Mouse (Mus musculus): ENCODE data around the gene Mknk1.
A peak's percentile ranks its signal among the peaks of the same experiment; 100 is the strongest.

Mknk1 gene

DNA sequence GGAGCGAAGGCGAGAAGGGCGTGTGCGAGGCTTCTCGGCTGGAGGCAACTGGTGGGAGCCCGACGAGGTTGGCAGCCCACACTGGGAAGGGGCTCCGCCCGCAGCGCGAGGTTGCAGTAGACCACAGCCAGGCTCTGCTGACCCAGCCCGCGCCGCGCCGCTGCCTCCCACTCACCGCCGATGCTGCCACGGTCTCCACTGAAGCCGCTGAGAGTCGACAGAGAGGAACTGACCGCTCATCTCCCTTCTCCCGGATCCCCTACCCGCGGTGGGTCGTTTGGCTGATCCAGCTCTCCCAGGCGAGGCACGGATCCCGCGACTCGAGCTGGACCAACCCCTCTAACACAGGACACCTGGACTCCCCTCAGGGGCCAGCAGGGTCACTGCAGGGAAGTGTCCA is 51.6 kb downstream of the Mknk1 start, which contains the start of gene 6430628N08Rik:
6430628N08Rik (plus strand) TSS at position 113 of the 400 bp plus-strand sequence.
- peak; percentile 21 for DNase-seq (ENCODE audit: low spot score)

GRCm38 (mm10) chr4:115894281-115894680 is 55.3 kb downstream of the Mknk1 start:
- no peak for DNase-seq (ENCODE audit: low spot score)

DNA sequence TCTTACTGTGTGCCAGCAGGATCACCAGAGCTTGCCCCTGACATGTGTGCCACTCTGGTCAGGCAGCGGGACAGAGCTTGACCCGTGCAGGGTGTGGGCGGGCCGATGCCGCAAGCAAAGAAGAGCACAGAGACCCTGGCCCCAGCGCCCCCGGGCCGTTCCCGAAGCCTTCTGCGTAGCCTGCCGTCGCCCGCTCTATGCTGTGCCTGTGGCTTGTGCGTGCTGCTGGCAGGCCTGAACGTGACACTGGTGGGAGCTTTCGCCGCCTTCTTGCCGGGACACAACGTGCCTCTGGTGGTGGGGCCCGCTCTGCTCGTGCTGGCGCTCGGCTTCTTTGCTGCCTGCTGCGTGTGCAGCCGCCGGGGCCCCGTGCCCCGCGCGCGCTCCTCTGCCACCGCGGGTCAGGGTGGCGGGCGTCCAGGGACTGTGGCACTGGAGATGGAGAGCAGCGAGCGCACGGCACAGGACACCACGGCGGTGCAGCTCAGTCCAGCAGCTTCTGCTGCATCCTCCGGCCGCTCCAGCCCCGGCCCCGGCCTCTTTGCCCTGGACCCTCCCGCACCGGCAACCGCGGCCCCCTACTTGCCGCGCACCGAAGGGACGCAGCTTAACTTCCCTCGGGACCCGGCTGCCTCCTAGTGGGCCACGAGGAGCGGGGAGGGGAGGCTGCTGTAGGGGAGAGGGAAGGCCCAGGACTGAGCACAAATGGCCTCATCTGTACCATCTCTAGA is 59.1 kb downstream of the Mknk1 start:
- DNase-seq (ENCODE audit: low spot score) = peak; percentile 27

GRCm38 (mm10) chr4:115902816-115903215 is 63.8 kb downstream of the Mknk1 start:
- DNase-seq (ENCODE audit: low spot score) = peak; percentile 65

DNA sequence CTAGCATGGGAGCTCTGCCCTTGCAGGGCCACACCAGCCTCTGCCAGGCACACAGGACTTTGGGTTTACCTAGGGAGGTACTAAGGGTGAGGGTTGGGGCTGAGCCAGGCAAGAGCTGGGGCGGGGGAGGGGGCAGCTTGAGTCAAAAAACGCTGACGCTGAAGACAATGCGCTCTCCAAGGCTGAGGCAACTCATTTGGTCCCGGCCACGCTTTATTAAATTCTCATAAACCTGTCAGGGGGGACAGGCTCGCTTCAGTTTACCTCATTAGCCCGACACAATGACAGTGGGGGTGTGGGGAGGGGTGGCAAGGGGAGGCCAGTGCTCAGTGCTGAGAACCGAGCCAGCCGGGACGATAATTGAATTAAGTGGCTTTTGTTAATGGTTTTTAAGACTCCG is 65.4 kb downstream of the Mknk1 start:
- DNase-seq (ENCODE audit: low spot score) = no peak

- peak; percentile 11 for DNase-seq (ENCODE audit: low spot score)
Measured at GRCm38 (mm10) chr4:115905701-115906100, 66.7 kb downstream of the Mknk1 start.

- no peak for DNase-seq (ENCODE audit: low spot score)
Measured at GRCm38 (mm10) chr4:115906791-115907190, 67.8 kb downstream of the Mknk1 start.

DNA sequence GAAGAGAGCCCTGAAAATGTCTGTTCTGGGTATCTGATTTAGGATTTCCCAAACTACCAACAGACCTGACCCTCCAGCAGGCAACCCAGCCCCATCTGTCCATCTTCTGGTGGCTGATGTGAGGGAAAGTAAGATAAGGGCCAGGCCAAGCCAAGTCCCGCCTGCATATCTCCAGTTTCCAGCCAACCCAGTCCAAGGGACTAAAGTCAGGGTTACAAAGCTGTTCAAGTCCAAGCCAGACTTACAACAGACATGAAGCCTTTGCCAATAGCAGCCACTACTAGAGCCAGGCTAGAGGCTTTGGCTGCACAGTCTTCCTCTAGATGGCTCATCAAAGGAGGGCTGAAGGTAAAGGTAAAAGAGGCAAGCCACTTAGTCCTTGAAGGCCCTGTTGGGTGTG is 69.0 kb downstream of the Mknk1 start:
- no peak for DNase-seq (ENCODE audit: low spot score)

- peak; percentile 14 for DNase-seq (ENCODE audit: low spot score)
Measured at GRCm38 (mm10) chr4:115908641-115909040, 69.6 kb downstream of the Mknk1 start.

DNA sequence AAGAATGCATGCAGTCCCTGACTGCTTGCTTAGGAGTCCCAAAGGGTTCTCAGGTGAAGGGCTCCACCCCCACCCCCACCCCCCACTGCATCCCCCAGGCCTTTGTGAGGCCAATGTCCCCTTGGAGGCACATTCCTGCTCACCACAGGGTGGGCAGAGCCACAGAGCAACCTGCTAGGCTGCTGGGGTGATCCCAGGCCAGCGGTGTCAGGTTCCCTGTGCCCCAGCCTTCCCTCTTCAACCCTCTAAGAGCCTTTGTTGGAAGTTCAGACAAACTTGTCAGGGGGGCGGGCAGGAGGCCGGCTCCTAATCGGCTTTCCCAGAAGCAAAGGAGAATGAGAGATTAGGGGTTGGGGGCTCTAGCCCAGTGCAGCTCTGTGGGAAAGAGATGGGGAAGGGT is 72.6 kb downstream of the Mknk1 start:
- no peak for DNase-seq (ENCODE audit: low spot score)

DNA sequence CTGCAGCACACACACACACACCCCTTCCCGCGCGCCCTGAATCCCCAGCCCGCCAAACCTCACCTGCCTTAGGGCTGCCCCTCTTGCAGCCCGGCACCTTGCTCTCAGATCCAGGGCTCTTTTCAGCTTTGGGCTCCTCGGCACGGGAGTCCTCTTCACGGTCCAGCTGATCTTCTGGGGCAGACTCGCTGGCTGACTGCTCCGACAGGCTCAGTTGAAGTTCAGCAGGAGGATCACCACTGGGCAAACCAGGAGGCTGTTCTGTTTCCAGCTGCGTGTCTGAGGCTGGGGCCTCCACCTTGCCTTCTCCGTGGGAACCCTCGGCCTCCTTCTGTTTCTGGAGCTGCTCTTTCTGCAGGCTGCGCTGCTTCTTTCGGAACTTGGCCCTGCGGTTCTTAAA is 80.9 kb downstream of the Mknk1 start:
- no peak for DNase-seq (ENCODE audit: low spot score)

DNA sequence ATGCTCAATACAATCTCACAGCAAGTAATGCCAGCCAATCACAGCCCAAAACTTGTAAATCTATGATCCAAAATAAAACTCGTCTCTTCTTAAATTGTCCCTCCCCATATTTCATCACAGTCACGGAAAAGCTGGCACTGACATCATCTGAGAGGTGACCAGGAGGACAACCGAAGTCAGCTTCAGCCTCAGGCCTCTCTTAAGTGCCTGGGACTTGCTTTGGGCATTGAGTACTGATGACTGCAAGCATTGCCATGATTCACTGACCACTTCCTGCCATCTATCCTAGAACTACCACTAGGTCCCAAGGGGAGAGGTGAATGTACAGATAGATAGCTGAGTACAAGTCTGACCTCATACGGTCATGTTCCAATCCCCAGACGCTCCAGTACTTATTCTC is 83.7 kb downstream of the Mknk1 start:
- DNase-seq (ENCODE audit: low spot score) = no peak

DNA sequence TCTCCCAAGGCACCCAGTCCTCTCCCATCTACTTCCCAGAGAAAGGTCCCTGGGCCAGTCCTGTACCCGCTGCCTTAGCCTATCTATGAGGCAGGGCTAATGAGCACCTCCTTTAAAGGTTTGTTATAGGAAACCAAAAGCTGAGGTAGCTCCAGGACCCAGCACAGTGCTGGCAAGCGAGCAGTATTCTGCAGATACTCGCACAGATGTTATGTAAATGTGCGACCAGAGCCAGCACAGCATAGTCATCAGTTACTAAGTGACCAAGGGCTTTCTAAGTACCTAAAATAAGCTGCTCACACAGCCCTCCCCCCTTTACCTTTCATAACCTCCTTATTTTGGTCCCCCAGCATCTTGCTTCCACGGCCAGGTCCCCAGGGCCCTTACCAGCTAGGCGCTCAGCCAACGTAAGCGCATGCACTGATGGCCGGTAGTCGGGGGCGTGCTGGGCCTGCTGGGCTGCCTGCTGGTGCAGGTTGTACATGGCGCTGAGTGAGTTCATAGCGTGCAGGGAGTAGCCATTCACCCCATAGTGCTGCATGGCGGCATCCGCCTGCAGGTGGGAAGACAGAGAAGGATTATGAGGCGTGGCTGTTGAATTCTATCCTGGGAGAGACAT is 84.4 kb downstream of the Mknk1 start:
- no peak for DNase-seq (ENCODE audit: low spot score)

DNA sequence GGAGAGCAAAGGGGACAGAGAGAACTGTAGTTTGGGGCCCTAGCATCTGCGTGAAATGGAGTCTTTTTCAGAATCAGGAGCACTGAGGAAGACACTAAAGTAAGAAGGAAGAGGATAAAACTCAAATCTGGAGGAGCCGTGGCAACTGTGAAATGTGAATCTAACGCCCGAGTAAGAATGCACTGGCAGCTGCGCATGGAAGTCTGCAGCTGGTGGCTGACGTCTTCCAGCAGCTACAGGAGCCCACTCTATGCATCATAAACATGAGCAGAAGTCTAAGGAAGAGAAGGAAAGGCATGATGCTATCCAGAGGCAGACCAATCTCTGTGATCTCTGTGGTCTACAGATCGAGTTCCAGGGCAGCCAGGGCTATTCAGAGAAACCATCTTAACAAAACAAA is 88.6 kb downstream of the Mknk1 start:
- no peak for DNase-seq (ENCODE audit: low spot score)
